Mouse (Mus musculus) midbrain, postnatal 0 days (tissue): ENCODE measurements around the gene Cnga4. TPM values are rescaled to one million over a fixed set of nuclear protein-coding genes. Genes with fewer than 3 reads are reported as not detected.
"Not testable (repeated sequence)": the region's sequence is repeated elsewhere in the genome, so short reads cannot be mapped to it uniquely, and the experiment has no call there.

ENCODE experiments used
- ATAC-seq: fragments of 200-750 bp; cut with Nextera tagmentation; 2 replicates; pipeline ENCODE4 v1.8.0; 2017; ENCODE audit warnings: moderate number of reproducible peaks, mild to moderate bottlenecking, moderate TSS enrichment, moderate library complexity; ENCODE audit not compliant: low FRiP score
- DNase-seq: peaks from one replicate; pipeline ENCODE4 v3.0.0-alpha.2; 2015; ENCODE audit warnings: low spot score
- H3K27ac ChIP-seq: fragments of 300-500 bp; sonication (generic); 2 replicates; pipeline ENCODE4 v1.5.1; 2014; ENCODE audit warnings: low read depth, mild to moderate bottlenecking, low read length, mixed read lengths
- H3K27me3 ChIP-seq: fragments of 300-500 bp; sonication (generic); 2 replicates; pipeline ENCODE4 v1.6.1; 2014; ENCODE audit warnings: low read length, control low read depth, mixed read lengths; ENCODE audit not compliant: insufficient read depth
- H3K36me3 ChIP-seq: fragments of 300-500 bp; sonication (generic); 2 replicates; pipeline ENCODE4 v1.6.1; 2014; ENCODE audit warnings: low read length, control low read depth, mixed read lengths; ENCODE audit not compliant: insufficient read depth
- H3K4me1 ChIP-seq: fragments of 300-500 bp; sonication (generic); 2 replicates; pipeline ENCODE4 v1.6.1; 2014; ENCODE audit warnings: mild to moderate bottlenecking, control low read depth, antibody characterized with exemption, low read length, mixed read lengths; ENCODE audit not compliant: insufficient read depth
- H3K4me2 ChIP-seq: fragments of 300-500 bp; sonication (generic); 2 replicates; pipeline ENCODE4 v1.6.1; 2014; ENCODE audit warnings: low read depth, mild to moderate bottlenecking, low read length, mixed read lengths; ENCODE audit not compliant: poor library complexity, severe bottlenecking
- H3K4me3 ChIP-seq: fragments of 300-500 bp; sonication (generic); 2 replicates; pipeline ENCODE4 v1.5.1; 2014; ENCODE audit warnings: low read depth, mild to moderate bottlenecking, low read length, moderate library complexity
- H3K9ac ChIP-seq: fragments of 300-500 bp; sonication (generic); replicated peaks from 2 replicates; pipeline ENCODE4 v1.6.1; 2014; ENCODE audit warnings: mild to moderate bottlenecking, low read length, moderate library complexity, mixed read lengths; ENCODE audit not compliant: poor library complexity, severe bottlenecking
- H3K9me3 ChIP-seq: fragments of 300-500 bp; sonication (generic); 2 replicates; pipeline ENCODE4 v1.6.1; 2016; ENCODE audit warnings: low read length, control low read depth
- CTCF ChIP-seq: IDR thresholded peaks from 2 replicates; pipeline ENCODE4 v1.5.1; 2016; ENCODE audit warnings: antibody characterized with exemption, mild to moderate bottlenecking
- WGBS: fragments of 180-500 bp; shearing (Covaris S2); extraction: QIAGEN DNeasy Blood & Tissue Kit; methylation state at CpG from one replicate; pipeline ENCODE4 v1.1.7; 2014; 5-methylcytosine and 5-hydroxymethylcytosine counted together
- polyA plus RNA-seq: library from polyadenylated mRNA; unstranded; fragments of >200 nt; fragmentation: Nextera tagmentation; extraction: Ambion mirVana; gene quantifications from 2 replicates; pipeline ENCODE4 v1.2.1, GENCODE M21; 2015
- total RNA-seq: library from RNA; depleted of rRNA; stranded (reverse); fragments of >200 nt; gene quantifications from 2 replicates; pipeline ENCODE4 v1.2.3, GENCODE M21; 2014; rRNA removed

The Cnga4 gene
- total and polyA plus RNA-seq, 2 experiments from 2014 or later = 0.21 to 0.49 TPM

GRCm38 (mm10) chr7:105434798-105435197 is 30.4 kb downstream of the Cnga4 start:
- no peak for ATAC-seq
- Histone ChIP-seq H3K9me3 (no peaks in the 10 kb centered on the region), H3K4me1 (no peaks in the 10 kb centered on the region), H3K27ac (no peak overlapping the region), H3K27me3 (no peaks in the 10 kb centered on the region), H3K36me3 (no peaks in the 10 kb centered on the region; the same call in 1 of the 2 replicates), H3K4me2 (no peak overlapping the region), H3K4me3 (no peak overlapping the region), H3K9ac (no peak overlapping the region)
- 83% methylated on average over 22 of the region's 22 CpGs for WGBS
- no peak for DNase-seq
- TF ChIP-seq CTCF = no peak

- no peak for DNase-seq
- H3K4me2 ChIP-seq = no peak overlapping the region
- no peak for ATAC-seq
- 84% methylated on average over 7 of the region's 7 CpGs for WGBS
- H3K4me1 ChIP-seq = no peaks in the 10 kb centered on the region
- no peaks in the 10 kb centered on the region for H3K27me3 ChIP-seq
- no peaks in the 10 kb centered on the region; the same call in 1 of the 2 replicates for H3K36me3 ChIP-seq
- no peak for TF ChIP-seq CTCF
- no peak overlapping the region for H3K4me3 ChIP-seq
- H3K27ac ChIP-seq = no peak overlapping the region
- no peak overlapping the region for H3K9ac ChIP-seq
- H3K9me3 ChIP-seq = no peaks in the 10 kb centered on the region
Observed at GRCm38 (mm10) chr7:105437979-105438772, 33.8 kb downstream of the Cnga4 start.

- no peak overlapping the region for H3K27ac ChIP-seq
- no peak for DNase-seq
- no peak for TF ChIP-seq CTCF
- no peaks in the 10 kb centered on the region for H3K9me3 ChIP-seq
- no peak overlapping the region for H3K4me2 ChIP-seq
- H3K9ac ChIP-seq = no peak overlapping the region
- no peaks in the 10 kb centered on the region for H3K27me3 ChIP-seq
- 67% methylated on average over 4 of the region's 4 CpGs for WGBS
- ATAC-seq = no peak
- no peaks in the 10 kb centered on the region for H3K4me1 ChIP-seq
- no peak overlapping the region for H3K4me3 ChIP-seq
- no peaks in the 10 kb centered on the region for H3K36me3 ChIP-seq
Observed at GRCm38 (mm10) chr7:105441426-105441825, 37.1 kb downstream of the Cnga4 start.

- Histone ChIP-seq H3K27me3 (no peaks in the 10 kb centered on the region), H3K9me3 (no peaks in the 10 kb centered on the region), H3K9ac (no peak overlapping the region), H3K4me2 (no peak overlapping the region), H3K27ac (no peak overlapping the region), H3K4me1 (no peaks in the 10 kb centered on the region), H3K36me3 (no peaks in the 10 kb centered on the region), H3K4me3 (no peak overlapping the region)
- 85% methylated on average over 3 of the region's 3 CpGs for WGBS
- TF ChIP-seq CTCF = no peak
- ATAC-seq = no peak
- no peak for DNase-seq
Observed at GRCm38 (mm10) chr7:105445076-105445475, 40.7 kb downstream of the Cnga4 start.

DNA sequence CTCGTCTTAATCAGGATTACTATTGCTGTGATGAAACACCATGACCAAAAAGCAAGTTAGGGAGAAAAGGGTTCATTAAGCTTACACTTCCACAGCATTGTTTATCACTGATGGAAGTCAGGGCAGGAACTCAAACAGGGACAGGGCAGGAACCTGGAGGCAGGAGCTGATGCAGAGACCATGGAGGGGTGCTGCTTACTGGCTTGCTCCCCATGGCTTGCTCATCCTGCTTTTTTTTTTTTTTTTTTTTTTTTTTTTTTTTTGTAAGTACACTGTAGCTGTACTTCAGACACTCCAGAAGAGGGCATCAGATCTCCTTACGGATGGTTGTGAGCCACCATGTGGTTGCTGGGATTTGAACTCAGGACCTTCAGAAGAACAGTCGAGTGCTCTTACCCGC is 49.0 kb downstream of the Cnga4 start:
- not testable (repeated sequence) for H3K9me3 ChIP-seq, H3K4me3 ChIP-seq, H3K36me3 ChIP-seq, H3K4me1 ChIP-seq, H3K9ac ChIP-seq, DNase-seq, H3K27ac ChIP-seq, H3K4me2 ChIP-seq, H3K27me3 ChIP-seq, ATAC-seq
- WGBS = 89% methylated on average over 4 of the region's 4 CpGs

Other genes starting within 250 kb of the Cnga4 start
- not detected in 2 replicates for gene Olfr684, start 240.9 kb upstream of the Cnga4 start, total RNA-seq
- not detected in 2 replicates for gene Olfr684, start 240.9 kb upstream of the Cnga4 start, polyA plus RNA-seq
- not detected in 2 replicates for gene Olfr685, start 218.6 kb upstream of the Cnga4 start, total RNA-seq
- not detected in 2 replicates for gene Olfr685, start 218.6 kb upstream of the Cnga4 start, polyA plus RNA-seq
- not detected in 2 replicates for gene Olfr686, start 197.1 kb upstream of the Cnga4 start, total RNA-seq
- not detected in 2 replicates for gene Olfr686, start 197.1 kb upstream of the Cnga4 start, polyA plus RNA-seq
- gene Olfr688, start 116.5 kb upstream of the Cnga4 start, total RNA-seq = not detected in 2 replicates
- gene Olfr688, start 116.5 kb upstream of the Cnga4 start, polyA plus RNA-seq = not detected in 2 replicates
- gene Olfr689, start 93.4 kb upstream of the Cnga4 start, total RNA-seq = not detected in 2 replicates
- gene Olfr689, start 93.4 kb upstream of the Cnga4 start, polyA plus RNA-seq = 0.05 TPM in 1 of 2 replicates, not detected in the other
- gene Olfr690, start 70.5 kb upstream of the Cnga4 start, total RNA-seq = 0.22 and 1.4 TPM in 2 replicates
- gene Olfr690, start 70.5 kb upstream of the Cnga4 start, polyA plus RNA-seq = not detected in 2 replicates
- 0.76 and 2.6 TPM in 2 replicates for gene Olfr691, start 62.3 kb upstream of the Cnga4 start, total RNA-seq
- gene Olfr691, start 62.3 kb upstream of the Cnga4 start, polyA plus RNA-seq = 0.09 and 0.26 TPM in 2 replicates
- gene Olfr692, start 36.3 kb upstream of the Cnga4 start, total RNA-seq = not detected in 2 replicates
- 0.14 TPM in 1 of 2 replicates, not detected in the other for gene Olfr692, start 36.3 kb upstream of the Cnga4 start, polyA plus RNA-seq
- not detected in 2 replicates for gene Gm5901, start 29.5 kb upstream of the Cnga4 start, total RNA-seq
- 0.48 and 0.57 TPM in 2 replicates for gene Gm5901, start 29.5 kb upstream of the Cnga4 start, polyA plus RNA-seq
- gene Fam160a2, start 4.5 kb upstream of the Cnga4 start, total RNA-seq = 33.4 and 35.8 TPM in 2 replicates
- 37.3 and 37.6 TPM in 2 replicates for gene Fam160a2, start 4.5 kb upstream of the Cnga4 start, polyA plus RNA-seq
- gene Cckbr, start 21.2 kb downstream of the Cnga4 start, total RNA-seq = 9.9 and 12.0 TPM in 2 replicates
- gene Cckbr, start 21.2 kb downstream of the Cnga4 start, polyA plus RNA-seq = 6.3 and 7.7 TPM in 2 replicates
- 24.8 and 33.5 TPM in 2 replicates for gene Cavin3, start 77.7 kb downstream of the Cnga4 start, total RNA-seq
- gene Cavin3, start 77.7 kb downstream of the Cnga4 start, polyA plus RNA-seq = 34.6 and 40.4 TPM in 2 replicates
- gene Smpd1, start 149.8 kb downstream of the Cnga4 start, total RNA-seq = 162 and 182 TPM in 2 replicates
- 115 and 127 TPM in 2 replicates for gene Smpd1, start 149.8 kb downstream of the Cnga4 start, polyA plus RNA-seq
- gene Apbb1, start 177.1 kb downstream of the Cnga4 start, total RNA-seq = 391 and 571 TPM in 2 replicates
- 341 and 372 TPM in 2 replicates for gene Apbb1, start 177.1 kb downstream of the Cnga4 start, polyA plus RNA-seq
- gene Hpx, start 195.6 kb downstream of the Cnga4 start, total RNA-seq = not detected in 2 replicates
- gene Hpx, start 195.6 kb downstream of the Cnga4 start, polyA plus RNA-seq = 0.20 TPM in 1 of 2 replicates, not detected in the other
- gene Trim3, start 229.0 kb downstream of the Cnga4 start, total RNA-seq = 164 and 171 TPM in 2 replicates
- gene Trim3, start 229.0 kb downstream of the Cnga4 start, polyA plus RNA-seq = 108 and 109 TPM in 2 replicates
- 36.4 and 107 TPM in 2 replicates for gene Timm10b, start 235.5 kb downstream of the Cnga4 start, total RNA-seq
- 170 and 179 TPM in 2 replicates for gene Timm10b, start 235.5 kb downstream of the Cnga4 start, polyA plus RNA-seq
- gene Arfip2, start 235.8 kb downstream of the Cnga4 start, total RNA-seq = 62.1 and 90.0 TPM in 2 replicates
- 84.9 and 95.3 TPM in 2 replicates for gene Arfip2, start 235.8 kb downstream of the Cnga4 start, polyA plus RNA-seq
- gene Gm45799, start 236.0 kb downstream of the Cnga4 start, total RNA-seq = 55.3 and 65.6 TPM in 2 replicates
- gene Gm45799, start 236.0 kb downstream of the Cnga4 start, polyA plus RNA-seq = 11.3 and 23.7 TPM in 2 replicates
- 3.8 and 5.2 TPM in 2 replicates for gene Dnhd1, start 246.3 kb downstream of the Cnga4 start, total RNA-seq
- 1.8 and 1.9 TPM in 2 replicates for gene Dnhd1, start 246.3 kb downstream of the Cnga4 start, polyA plus RNA-seq